Mouse (Mus musculus): Measurements from ENCODE around the gene Tmem159.

Tmem159 gene

GRCm38 (mm10) chr7:120145191-120145590 is 43.0 kb downstream of the Tmem159 start, which contains the start of gene Zp2:
Gene Zp2 (minus strand): TSS chr7:120145291.
- no peak for DNase-seq

GRCm38 (mm10) chr7:120150257-120150656 is 48.1 kb downstream of the Tmem159 start:
- DNase-seq = no peak

- no peak for DNase-seq
These were observed 48.7 kb downstream of the Tmem159 start for GRCm38 (mm10) chr7:120150898-120151297.

GRCm38 (mm10) chr7:120156841-120157409 is 54.8 kb downstream of the Tmem159 start:
- DNase-seq = no peak

- DNase-seq = no peak
These were observed 55.5 kb downstream of the Tmem159 start for GRCm38 (mm10) chr7:120157575-120158061.

- DNase-seq = no peak
These were observed 56.0 kb downstream of the Tmem159 start for GRCm38 (mm10) chr7:120158121-120158613.

GRCm38 (mm10) chr7:120163581-120164251 is 61.6 kb downstream of the Tmem159 start:
- no peak for DNase-seq

Measured in thymus, postnatal 25 days (tissue).